Mouse (Mus musculus): ENCODE measurements around the gene Espn.

The Espn gene

GRCm38 (mm10) chr4:152178344-152178864 lies 26.2 kb upstream of the Espn start:
- peak; percentile 38 for DNase-seq (ENCODE audit: low spot score)

DNA sequence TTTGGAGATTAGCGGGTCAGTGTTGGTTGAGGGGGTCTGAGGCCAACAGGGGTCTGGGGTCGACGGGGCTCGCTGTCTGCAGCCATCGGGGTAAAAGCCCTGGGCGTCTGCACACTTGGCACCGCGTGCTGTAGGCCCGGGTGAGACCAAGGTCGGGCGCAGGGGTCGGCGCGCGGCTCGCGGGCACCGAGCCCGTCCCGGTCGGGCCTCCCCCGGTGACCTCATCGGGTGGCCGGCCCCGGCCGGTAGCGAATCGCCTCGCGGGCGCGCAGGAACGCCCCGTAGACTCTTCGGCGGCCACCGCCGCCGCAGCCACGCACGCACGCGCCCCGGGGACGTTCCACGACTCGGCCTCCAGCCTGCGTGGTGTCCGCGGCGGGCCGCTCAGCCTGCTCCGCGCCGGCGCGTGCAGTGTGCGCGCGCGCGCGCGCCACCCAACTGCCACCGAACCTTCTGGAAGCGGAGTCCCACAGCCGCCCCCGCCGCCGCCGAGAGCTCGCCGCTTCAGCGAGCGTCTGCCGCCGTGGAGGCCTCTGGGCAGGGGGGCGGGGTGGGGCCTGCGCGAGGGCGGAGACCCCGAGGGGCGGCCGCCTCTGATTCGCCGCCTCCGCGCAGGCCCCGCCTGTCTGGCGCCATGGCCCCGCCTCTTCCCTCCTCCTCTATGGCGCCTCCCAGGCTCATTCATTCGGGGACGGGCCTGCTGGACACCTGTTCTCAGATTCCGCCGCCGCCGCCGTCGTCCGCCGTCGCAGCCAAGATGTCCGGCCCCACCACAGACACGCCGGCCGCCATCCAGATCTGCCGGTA lies 25.6 kb upstream of the Espn start, which contains the start of gene Acot7:
TSS of gene Acot7 (plus strand) at position 598 of the 807 bp plus-strand sequence.
- DNase-seq (ENCODE audit: low spot score), result peak; percentile 87

- no peak for DNase-seq (ENCODE audit: low spot score)
Measured at GRCm38 (mm10) chr4:152177174-152177536, 25.0 kb upstream of the Espn start.

- no peak for DNase-seq (ENCODE audit: low spot score)
Measured at GRCm38 (mm10) chr4:152176638-152177037, 24.5 kb upstream of the Espn start.

DNA sequence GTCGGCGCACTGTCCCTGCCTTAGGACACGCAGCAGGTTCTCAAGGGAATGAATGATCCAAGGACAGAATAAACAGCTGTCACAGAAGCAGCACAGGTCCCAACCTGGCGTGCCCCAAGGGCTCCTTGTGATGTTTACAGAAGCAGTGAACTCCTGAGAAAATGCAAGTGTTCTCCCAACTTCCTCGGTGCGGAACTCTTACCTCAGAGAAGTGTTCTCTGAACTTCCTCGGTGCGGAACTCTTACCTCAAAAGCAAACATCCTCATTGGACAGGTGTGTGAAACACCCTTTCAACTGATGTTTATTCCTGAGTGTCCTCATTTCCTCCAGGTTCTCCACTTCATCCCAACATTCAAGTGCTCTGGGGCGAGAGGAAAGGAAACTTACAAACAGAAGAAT lies 21.8 kb upstream of the Espn start:
- no peak for DNase-seq (ENCODE audit: low spot score)

DNA sequence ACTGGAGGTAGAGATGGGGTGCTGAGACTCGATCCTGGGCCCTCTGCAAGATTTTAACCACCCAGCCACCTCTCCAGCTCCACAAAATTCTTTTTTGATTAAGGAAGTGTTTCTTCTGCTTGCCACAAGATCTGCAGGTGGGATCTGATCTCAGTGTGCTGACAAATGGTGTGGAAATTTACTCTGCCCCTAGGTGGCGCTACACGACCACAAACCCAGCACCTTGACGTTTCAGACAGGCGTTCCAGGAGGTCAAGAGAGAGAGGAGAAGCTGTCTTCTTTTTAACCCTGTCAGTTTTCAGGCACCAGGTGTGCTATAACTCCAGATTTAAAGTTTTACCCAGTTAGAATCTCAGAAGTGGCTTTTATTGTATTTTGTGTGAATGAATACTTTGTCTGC lies 20.9 kb upstream of the Espn start:
- DNase-seq (ENCODE audit: low spot score), result no peak

- DNase-seq (ENCODE audit: low spot score), result no peak
Measured at GRCm38 (mm10) chr4:152171543-152171942, 19.4 kb upstream of the Espn start.

GRCm38 (mm10) chr4:152170286-152170685 lies 18.1 kb upstream of the Espn start:
- no peak for DNase-seq (ENCODE audit: low spot score)

DNA sequence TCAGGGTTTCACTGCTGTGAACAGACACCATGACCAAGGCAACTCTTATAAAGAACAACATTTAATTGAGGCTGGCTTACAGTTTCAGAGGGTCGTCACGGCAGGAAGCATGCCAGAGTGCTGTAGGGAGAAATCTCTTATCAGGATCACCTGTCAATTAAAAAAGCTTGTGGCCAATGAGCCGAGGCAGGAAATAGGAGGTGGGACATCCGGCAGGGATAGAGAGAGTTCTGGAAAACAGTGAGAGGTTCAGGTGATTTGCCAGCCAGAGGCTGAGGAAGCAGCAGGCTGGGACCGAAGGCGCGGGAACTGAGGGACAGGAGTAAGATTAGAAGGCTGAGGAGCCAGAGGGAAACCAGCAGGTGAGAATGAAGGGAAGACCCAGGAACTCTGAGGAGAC lies 16.9 kb upstream of the Espn start:
- no peak for DNase-seq (ENCODE audit: low spot score)

- no peak for DNase-seq (ENCODE audit: low spot score)
Measured at GRCm38 (mm10) chr4:152168052-152168451, 15.9 kb upstream of the Espn start.

- DNase-seq (ENCODE audit: low spot score), result no peak
Measured at GRCm38 (mm10) chr4:152165036-152165931, 13.1 kb upstream of the Espn start.

DNA sequence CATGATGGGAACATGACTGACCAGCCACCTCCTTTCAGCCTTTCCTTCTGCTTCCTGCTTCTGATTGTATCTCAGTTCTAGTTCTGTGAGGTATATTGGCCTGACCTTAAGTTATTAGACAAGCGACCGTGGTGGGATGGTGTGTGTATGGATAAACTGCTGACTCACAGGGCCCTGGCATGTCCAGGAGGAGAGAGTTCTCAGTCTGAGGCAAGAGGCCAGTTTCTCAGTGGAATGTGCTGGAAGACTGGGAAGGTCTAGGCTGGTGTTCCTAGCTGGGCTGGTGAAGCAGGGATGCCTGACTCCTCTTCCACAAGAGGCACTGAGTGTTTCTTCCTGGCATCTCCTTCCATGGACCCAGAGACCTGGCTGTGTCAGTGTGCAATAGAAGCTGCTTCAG lies 10.6 kb upstream of the Espn start:
- no peak for DNase-seq (ENCODE audit: low spot score)

DNA sequence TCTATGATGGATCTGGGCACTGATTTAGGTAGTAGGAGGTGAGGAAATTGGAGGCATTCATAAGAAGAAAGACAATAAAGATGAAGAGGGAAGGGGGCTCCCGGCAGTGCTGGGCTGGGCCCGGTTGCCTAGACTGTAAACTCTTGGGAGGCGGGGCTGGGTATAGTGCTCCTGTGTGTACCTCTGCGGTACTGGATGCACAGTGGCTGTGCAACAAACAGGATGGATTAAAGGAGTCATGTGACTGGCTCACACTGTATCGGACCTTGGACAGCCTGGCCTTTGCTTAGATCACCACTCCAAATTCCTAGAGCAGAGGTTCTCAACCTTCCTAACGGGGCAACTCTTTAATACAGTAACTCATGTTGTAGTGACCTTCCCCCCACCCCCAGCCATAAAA lies 9.4 kb upstream of the Espn start:
- no peak for DNase-seq (ENCODE audit: low spot score)

DNA sequence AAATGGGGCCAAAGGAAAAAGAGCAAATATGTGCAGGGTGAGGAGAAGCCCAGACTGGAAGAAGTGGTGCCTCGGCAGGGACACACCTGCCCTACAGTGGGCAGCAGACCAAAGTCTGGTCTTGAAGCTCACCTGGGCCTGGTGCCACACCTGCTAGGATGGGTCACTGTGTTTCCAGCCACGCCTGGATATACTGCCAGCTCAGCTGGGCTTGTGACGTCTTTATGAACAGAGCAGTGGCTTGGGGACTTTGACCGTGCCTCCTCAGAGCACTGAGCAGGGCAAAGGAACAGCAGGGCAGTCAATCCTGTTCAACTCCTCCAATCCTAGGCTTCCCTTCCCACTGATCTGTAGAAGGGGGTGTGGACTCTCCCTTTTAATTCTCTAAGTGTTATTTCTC lies 8.6 kb upstream of the Espn start:
- DNase-seq (ENCODE audit: low spot score), result no peak

- no peak for DNase-seq (ENCODE audit: low spot score)
Measured at GRCm38 (mm10) chr4:152159285-152159678, 7.1 kb upstream of the Espn start.

- no peak for DNase-seq (ENCODE audit: low spot score)
Measured at GRCm38 (mm10) chr4:152158585-152159284, 6.6 kb upstream of the Espn start, which contains the start of gene Hes2. Gene Hes2, plus strand, starts transcription at chr4:152158867.

DNA sequence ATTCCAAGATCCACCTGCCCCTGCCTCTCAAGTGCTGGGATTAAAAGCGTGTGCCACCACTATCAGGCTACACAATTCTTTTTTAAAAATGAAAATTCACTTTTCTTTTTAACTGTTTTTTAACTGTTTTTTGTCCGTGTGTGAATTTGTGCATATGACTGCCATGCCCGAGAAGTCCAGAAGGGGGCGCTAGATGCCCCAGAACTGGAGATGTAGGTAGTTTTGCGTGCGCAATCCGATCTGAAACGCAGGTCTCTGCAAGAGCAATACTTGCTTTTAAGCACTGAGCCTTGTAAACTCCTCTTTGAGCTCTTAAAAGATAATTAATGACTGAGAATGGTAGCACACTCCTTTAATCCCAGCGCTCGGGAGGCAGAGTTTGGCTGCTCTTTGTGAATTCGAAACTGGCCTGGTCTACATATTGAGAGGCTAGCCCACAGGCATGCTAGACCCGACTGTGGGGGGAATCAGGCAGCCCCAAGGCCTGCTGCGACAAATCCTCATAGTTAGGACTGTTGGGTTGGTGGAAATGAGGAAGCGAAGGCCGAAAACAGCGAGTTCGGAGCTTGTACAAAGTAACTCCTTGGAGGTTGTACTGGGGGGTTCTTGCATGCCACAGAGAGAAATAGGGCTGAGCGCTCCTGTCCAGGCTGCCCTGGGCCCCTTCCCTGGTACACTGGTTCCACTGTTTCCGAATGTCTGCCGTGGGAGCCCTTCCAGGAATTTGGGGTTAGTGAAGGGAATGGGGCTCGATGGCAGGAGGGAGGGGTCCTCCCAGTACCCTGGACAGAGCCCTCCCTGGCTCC lies 5.8 kb upstream of the Espn start:
- DNase-seq (ENCODE audit: low spot score), result no peak

GRCm38 (mm10) chr4:152155019-152155418 lies 2.8 kb upstream of the Espn start:
- no peak for DNase-seq (ENCODE audit: low spot score)

DNA sequence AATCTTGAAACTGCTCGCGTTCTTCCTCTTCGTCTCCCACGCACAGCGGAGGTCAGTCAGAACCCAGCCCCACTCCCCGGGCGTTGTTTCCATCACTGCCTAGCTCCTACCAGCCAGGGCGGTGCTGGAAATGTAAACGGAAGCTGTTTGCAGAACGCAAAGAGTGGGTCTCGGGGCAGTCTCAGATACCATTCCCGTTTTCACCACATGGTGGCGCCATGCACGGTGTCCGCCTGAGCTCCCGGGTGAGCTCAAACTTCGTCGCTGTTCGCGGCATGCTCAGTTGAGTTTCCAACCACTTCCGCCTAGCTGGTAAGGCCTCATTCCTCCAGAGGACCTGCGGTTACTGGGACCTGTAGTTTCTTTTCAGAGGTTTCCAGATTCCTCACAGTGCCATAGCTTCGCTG lies 1.6 kb upstream of the Espn start:
- DNase-seq (ENCODE audit: low spot score), result no peak

GRCm38 (mm10) chr4:152151451-152151965 lies 663 bp downstream of the Espn start:
- DNase-seq (ENCODE audit: low spot score), result no peak

GRCm38 (mm10) chr4:152150546-152150945 lies 1.6 kb downstream of the Espn start:
- DNase-seq (ENCODE audit: low spot score), result no peak

All from ovary, adult 18-20 months (tissue).